8 mouse cellular contexts compared by ENCODE assay signal in the genomic region with DNA sequence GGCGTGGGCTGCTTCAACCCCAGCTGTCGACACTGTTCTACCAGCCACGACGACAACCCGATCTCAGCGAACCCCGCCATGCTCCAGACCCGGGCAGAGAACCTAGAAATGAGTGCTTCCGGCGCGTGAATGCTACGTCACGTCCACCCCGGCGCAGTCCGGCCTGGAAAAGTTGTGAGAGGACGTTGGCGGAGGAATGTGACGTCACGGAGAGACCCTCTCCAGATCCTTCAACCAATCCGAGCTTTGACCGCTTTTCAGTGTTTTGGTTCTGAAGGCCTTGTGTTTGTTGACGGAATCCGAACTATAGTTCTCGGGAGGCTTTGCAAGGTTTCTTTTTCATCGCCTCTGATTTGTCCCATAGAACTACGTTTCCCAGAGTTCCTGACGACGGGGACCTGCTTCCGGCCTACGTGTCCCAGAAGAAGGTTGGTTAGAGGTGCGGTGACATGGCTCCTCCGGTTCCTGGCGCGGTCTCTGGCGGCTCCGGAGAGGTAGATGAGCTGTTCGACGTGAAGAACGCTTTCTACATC. TPM values are rescaled to one million over a fixed set of nuclear protein-coding genes. Genes with fewer than 3 reads are reported as not detected.
DNase-seq lines count a peak whose midpoint lies in the region; ATAC-seq lines count a peak whose summit lies in the region.

Gene Ddx49, minus strand, starts transcription at position 132 of the 533 bp plus-strand sequence.
Gene Cope, plus strand, starts transcription at position 161 of the 533 bp plus-strand sequence.

- peak; percentile 92 for ATAC-seq in hindbrain, embryonic 14.5 days (ENCODE audit: low FRiP score)

- H3K4me3 ChIP-seq in hindbrain, embryonic 14.5 days (replicated peaks; ENCODE audit: low read length), result peak within 1 kb of the TSS; percentile 75

- peak; percentile 94 for DNase-seq in R1 (ENCODE audit: low read depth, low spot score)
- DNase-seq in cerebellum, postnatal 25 days, result peak; percentile 96 to 98
- DNase-seq in frontal cortex, postnatal 25 days (ENCODE audit: low spot score in 2 of 2), result peak; percentile 90 to 92
- DNase-seq in hindbrain, embryonic 14.5 days (ENCODE audit: low spot score), result peak; percentile 98
- peak; percentile 93 to 97 for DNase-seq in layer of hippocampus, postnatal 36 days
- DNase-seq in lung, postnatal 36 days, result peak; percentile 97
- DNase-seq in retina, postnatal 1 day, result peak; percentile 96
- DNase-seq in urinary bladder, adult 18-20 months (ENCODE audit: low spot score in 2 of 2), result peak; percentile 86 to 90

- peaks cover 13% of the 10 kb centered on the region for H3K4me1 ChIP-seq in hindbrain, embryonic 14.5 days (replicated peaks; ENCODE audit: control insufficient read depth, insufficient read depth, low read length)

- H3K4me2 ChIP-seq in hindbrain, embryonic 14.5 days (replicated peaks), result peak within 1 kb of the TSS; percentile 85

- H3K9ac ChIP-seq in hindbrain, embryonic 14.5 days, result peak within 1 kb of the TSS; percentile 78

- H3K36me3 ChIP-seq in hindbrain, embryonic 14.5 days (replicated peaks; ENCODE audit: control insufficient read depth, insufficient read depth), result peaks cover 53% of the 10 kb centered on the region

- H3K27me3 ChIP-seq in hindbrain, embryonic 14.5 days (ENCODE audit: control insufficient read depth, insufficient read depth, low read length), result no peaks in the 10 kb centered on the region

- no peaks in the 10 kb centered on the region for H3K9me3 ChIP-seq in hindbrain, embryonic 14.5 days (ENCODE audit: control insufficient read depth, low read length)

- WGBS in hindbrain, embryonic 14.5 days, result under 1% methylated on average over 40 of the region's 40 CpGs

- peak within 1 kb of the TSS; percentile 72 for H3K27ac ChIP-seq in hindbrain, embryonic 14.5 days

RNA-seq across cellular contexts. Expression of gene Ddx49, which starts in this region (rescaled TPM):
- polyA plus RNA-seq in hindbrain, embryonic 14.5 days (2014; fragmentation: Nextera tagmentation; extraction: Ambion mirVana), result 41.8 and 42.5 TPM in 2 replicates
- total RNA-seq in layer of hippocampus, postnatal 36 days (2021), result 10 to 100 TPM; 39.7 to 40.2 TPM

RNA-seq across cellular contexts. Expression of gene Cope, which starts in this region (rescaled TPM):
- 256 and 288 TPM in 2 replicates for polyA plus RNA-seq in hindbrain, embryonic 14.5 days (2014; fragmentation: Nextera tagmentation; extraction: Ambion mirVana)
- 100 to 1,000 TPM; 129 to 133 TPM for total RNA-seq in layer of hippocampus, postnatal 36 days (2021)

Comparison
In these comparisons a context has a peak if more than half of its experiments do, and no peak if none do; other contexts are left out.
1. Peak in every context shown above with its lines: DNase-seq, ATAC-seq, H3K4me3 ChIP-seq and H3K27ac ChIP-seq.